Mouse (Mus musculus): ENCODE data around the gene Fez1. TPM values are rescaled to one million over a fixed set of nuclear protein-coding genes. Genes with fewer than 3 reads are reported as not detected.

Gene Fez1
- total RNA-seq (2015; ENCODE audit: low replicate concordance) = not detected in 2 replicates
- not detected in 2 replicates for total RNA-seq (2017; ENCODE audit: low replicate concordance)

DNA sequence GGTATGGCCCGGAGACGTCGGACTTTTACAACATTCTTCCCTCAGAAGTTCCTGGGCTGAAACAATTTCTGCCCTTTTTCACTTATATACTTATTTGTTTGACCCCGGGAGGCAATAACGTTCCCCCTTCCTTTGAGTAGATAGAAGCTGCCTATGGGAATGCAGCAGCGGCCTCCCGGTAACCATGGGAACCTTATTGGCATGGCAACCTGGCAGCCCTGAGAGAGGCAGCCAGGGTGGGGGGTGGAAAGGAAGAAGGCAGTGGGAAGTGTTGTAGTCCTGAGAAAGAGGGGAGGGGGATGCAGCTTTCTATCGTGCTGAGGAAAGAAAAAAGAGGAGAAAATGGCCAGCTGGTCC, at the start of gene Fez1:
TSS of gene Fez1 (plus strand) at position 221 of the 357 bp plus-strand sequence.
- no peak for ATAC-seq (replicated peaks; ENCODE audit: low FRiP score, poor library complexity, severe bottlenecking)

DNA sequence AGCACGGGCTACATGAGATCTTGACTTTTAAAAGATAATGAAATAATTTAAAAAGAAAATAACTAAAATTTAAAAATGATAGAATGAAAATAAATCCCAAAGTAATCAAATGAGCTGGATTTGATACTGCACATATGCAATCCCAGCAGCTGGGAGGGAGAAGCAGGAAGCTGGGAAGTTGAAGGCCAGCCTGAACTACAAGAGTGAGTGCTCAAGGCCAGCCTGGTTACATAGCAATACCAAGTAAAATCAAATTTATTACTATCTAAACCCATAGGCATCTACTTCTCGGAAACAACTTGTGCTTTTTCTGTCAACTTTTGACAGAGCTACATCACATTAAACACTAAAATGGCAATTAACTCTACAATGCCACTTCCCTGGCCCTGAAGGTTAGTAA, 37.7 kb upstream of the Fez1 start:
- ATAC-seq (replicated peaks; ENCODE audit: low FRiP score, poor library complexity, severe bottlenecking) = no peak

DNA sequence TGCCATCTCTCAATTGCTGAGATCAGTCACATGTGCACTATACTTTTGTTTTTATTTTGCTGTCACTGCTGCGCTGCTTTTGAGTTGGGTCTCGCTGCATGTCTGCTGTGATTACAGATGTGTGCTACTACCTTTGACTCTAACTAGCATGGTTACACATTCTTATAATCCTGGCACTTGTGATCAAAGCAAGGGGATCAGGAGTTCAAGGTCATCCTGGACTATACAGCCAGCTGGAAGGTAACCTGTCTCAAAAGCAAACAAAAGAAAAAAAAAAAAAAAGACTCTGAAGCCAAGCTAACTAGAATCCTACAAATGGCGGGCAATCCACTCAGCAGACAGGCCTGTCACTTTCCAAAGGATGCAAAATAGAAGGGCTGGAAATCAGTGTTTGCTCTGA, 29.5 kb upstream of the Fez1 start:
- no peak for ATAC-seq (replicated peaks; ENCODE audit: low FRiP score, poor library complexity, severe bottlenecking)

DNA sequence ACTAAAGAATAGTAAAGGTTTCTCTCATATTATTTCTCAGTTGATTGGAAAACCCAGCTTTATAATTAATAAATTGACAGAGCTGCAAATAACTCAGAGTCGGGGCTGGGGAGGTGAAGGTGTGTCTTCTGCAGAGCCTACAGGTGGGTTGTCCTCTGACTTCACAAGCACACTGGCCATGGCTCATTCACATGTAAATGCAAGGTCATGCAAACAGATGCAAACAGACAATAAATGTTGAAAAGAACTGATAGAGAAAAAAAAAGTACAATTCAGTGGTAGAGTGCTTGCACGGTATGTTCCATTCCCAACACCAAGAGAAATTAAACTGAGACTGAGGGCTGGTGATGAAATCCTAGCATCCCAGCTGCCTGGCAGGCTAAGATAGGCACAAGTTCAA, 27.2 kb upstream of the Fez1 start:
- ATAC-seq (replicated peaks; ENCODE audit: low FRiP score, poor library complexity, severe bottlenecking) = no peak

DNA sequence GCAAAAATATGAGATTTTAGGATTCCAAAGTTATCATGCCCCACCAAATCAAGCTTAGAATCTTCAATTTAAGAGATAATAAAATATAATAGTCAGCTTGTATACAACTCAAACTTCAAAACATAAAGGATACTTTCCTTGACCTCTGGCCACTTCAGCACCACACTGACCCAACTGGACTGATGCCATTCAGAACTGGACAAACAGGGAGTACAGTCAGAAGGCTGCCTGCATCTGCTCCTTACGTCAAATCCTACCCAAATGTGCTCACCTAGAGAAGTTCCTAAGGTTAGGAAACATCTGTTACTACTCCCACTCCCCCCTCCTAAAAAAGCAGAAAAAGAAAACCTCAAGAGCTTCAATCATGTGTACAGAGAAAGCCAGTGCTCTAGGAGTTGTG, 26.1 kb upstream of the Fez1 start:
- ATAC-seq (replicated peaks; ENCODE audit: low FRiP score, poor library complexity, severe bottlenecking) = no peak

DNA sequence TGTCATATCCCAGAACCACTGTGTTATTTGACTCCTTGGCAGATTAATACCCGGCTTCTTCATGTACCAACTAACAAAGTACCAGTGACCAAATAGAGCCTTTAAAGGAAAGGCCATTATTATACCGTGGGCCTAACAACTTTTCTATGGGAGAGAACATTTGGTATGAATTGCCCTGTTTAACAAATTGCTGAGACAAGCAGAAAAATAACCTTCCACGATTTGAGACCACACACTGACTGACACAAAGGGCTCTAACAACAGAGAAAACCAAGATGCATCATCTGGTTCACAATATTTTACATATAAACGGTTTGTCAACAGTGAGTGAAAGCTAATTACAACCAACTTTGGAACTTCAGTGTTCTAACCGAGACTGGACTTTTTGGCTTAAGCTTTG, 25.4 kb upstream of the Fez1 start:
- no peak for ATAC-seq (replicated peaks; ENCODE audit: low FRiP score, poor library complexity, severe bottlenecking)

DNA sequence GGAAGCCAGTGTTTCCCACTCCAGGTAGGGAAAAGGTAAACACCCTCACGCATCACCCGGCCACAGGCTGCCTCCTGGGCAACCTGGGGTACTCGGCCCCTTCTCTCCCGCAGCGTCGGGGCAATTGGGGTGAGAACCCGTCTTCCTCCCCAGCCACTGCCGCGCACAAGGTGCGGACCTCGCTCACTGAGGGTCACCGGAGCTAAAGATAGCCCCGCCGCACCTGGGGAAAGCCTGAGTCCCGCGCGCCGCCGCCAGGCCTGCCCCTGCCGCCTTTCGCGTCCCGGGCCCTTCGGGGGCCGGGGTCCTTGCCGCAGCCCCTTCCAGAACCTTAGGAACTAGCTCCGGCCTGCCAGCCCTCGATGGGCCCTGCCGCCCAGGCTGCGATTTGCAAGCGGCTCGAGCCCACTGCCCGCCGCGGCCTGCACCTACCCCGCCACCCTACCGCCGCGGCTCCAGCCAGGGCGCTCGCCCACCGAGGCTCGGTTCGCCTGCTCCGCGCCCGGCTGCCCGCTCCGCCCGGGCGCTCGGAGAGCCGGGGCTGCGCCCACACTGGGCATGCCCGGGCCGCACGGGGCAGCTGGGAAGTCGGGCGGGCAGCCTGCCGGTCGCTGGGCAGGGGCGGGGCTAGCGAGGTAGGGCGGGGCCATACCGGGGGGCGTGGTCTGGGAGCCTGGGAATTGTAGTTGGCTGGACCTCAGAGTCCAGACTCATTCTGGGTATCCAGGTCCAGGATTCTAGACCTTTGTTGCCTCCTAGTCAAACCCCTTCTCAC, 24.7 kb upstream of the Fez1 start, which contains the start of gene Ei24:
TSS of gene Ei24 (minus strand) at position 613 of the 775 bp plus-strand sequence.
- ATAC-seq (replicated peaks; ENCODE audit: low FRiP score, poor library complexity, severe bottlenecking) = peak; percentile 99

DNA sequence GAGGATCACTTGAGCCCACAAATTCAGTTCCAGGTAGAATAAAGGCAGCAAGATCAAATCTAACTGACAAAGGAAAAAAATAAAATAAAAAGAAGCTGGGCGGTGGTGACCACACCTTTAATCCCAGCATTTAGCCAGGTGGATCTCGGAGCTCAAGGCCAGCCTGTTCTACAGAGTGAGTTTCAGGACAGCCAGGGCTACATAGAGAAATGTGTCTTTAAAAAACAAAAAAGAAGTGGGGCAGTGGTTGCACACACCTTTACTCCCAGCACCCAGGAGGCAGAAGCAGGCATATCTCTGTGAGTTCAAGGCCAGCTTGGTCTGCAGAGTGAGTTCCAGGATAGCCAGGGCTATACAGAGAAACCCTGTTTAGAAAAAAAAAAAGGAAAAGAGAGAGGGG, 19.7 kb upstream of the Fez1 start:
- ATAC-seq (replicated peaks; ENCODE audit: low FRiP score, poor library complexity, severe bottlenecking) = no peak

DNA sequence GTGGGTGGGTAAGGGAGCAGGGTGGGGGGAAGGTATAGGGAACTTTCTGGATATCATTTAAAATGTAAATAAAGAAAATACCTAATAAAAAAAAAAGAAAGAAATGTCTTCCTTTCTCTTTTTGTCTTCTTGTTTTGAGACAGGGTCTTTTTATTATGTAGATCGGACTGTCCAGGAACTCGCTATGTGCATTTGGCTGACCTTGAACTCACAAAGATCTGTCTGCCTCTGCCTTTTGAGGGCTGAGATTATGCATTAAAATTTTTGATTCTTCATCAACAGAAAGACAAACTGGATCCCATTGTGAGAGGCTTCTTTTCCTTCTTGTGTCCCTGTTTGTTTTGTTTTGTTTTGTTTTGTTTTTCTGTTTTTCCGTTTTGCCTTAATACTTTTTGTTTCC, 18.7 kb upstream of the Fez1 start:
- ATAC-seq (replicated peaks; ENCODE audit: low FRiP score, poor library complexity, severe bottlenecking) = no peak

DNA sequence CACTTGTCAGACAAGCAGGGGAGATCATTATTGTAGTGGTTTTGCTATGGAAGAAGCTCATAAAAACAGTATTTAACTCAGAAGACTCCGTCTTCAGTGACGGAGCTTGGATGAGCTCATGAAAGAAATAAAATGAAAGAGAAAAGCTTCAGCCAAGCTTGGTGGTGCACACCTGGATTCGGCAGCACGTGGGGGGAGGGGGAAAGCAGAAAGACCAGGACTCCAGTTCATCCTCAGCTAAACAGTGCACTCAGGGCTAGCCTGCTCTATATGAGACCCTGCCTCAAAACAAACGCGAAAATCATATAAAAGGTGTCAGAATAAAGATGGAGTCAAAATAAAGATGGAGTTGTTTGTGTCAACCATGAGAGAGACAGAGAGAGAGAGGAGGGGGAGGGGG, 18.3 kb upstream of the Fez1 start:
- no peak for ATAC-seq (replicated peaks; ENCODE audit: low FRiP score, poor library complexity, severe bottlenecking)

DNA sequence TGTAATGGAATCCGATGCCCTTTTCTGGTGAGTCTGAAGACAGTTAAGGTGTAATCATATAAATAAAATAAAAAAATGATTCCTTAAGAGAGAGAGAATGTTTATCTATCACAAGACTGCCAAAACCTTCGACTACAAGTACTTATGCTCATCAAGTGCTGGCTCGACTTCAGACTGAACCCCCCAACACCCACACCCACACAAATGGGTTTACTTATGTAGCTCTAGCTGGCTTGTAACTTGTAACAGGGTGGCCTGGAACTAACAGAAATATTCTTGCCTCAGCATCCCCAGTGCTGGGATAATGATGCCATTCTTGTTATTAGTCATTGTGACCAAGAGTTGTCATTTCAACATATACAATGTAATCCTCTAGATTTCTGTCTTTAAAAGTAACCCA, 17.7 kb upstream of the Fez1 start:
- no peak for ATAC-seq (replicated peaks; ENCODE audit: low FRiP score, poor library complexity, severe bottlenecking)

DNA sequence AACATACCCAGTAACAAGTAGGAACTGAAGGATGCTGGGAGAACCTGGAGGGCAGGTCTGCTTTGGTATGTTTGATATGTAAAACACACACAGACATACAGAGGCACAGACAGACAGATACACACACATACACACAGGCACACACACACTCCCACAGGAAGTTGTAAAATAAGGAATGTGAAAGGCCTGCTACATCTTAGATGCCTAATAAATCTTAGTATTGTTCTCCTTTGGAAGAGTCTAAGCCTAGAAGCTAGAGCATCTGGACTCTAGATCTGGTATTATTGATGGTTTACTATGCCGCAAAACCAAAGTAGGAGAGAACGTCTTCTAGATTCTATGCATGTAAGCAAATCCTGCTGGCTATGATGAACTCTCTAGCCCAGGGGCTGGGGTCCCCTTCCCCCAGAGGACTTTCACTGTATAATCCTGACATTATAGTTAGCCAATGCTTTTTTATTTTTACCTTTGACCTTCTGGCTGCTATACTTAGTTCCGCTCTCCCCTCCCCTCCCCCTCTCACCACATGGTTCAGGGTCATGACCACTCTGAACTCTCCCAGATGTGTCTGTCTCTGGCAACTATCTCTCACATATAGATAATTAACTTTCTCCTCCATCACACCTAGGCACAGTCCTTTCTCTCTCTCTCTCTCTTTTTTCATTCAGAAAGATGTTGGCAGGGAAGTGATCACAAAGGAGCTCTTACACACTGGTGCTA, 16.2 kb upstream of the Fez1 start:
- ATAC-seq (replicated peaks; ENCODE audit: low FRiP score, poor library complexity, severe bottlenecking) = no peak

DNA sequence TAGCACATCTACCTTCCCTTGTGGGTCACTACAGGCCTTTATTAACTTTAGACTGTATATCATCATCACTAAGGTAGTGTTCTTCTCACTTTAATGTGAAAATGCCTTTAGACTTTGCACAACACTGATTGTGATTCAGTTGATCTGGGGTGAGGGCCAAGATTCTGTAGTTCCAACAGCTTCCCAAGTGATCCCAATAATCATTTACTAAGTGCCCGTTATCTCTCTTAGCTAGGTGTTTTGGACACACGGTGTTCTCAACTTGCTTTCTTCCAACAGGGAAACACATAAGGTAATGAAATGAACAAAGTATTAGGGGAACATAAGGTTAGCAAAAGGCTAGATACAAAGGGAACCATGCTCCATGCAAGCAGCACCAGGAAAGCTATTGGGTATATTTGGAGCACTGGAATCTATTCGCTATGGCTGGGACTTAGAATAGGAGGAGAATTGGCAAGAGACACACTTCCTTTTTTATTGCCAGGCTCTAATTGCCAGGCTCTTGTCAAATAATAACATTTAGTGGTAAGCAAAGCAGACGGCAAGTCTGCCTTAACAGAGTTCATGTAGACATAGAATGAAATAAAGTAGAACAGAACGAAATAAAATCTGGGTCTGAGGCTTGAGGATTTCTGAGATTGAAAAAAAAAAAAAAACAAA, 13.4 kb upstream of the Fez1 start:
- no peak for ATAC-seq (replicated peaks; ENCODE audit: low FRiP score, poor library complexity, severe bottlenecking)

DNA sequence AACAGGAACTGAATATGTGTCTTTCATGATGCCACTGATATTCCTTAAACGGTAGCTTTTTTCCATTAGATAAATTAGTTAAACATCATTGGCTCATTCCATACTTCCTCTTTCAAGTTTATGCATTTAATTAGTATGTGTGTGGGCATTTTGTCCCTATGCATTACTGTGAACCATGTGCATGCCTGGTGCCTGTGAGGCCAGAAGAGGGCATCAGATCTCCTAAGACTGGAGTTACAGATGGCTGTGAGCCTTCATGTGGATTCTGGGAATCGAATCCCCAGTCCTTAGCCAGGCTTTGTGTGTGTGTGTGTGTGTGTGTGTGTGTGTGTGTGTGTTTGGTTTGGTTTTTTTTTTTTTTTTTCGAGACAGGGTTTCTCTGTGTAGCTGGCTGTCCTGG, 7.2 kb upstream of the Fez1 start:
- ATAC-seq (replicated peaks; ENCODE audit: low FRiP score, poor library complexity, severe bottlenecking) = no peak

DNA sequence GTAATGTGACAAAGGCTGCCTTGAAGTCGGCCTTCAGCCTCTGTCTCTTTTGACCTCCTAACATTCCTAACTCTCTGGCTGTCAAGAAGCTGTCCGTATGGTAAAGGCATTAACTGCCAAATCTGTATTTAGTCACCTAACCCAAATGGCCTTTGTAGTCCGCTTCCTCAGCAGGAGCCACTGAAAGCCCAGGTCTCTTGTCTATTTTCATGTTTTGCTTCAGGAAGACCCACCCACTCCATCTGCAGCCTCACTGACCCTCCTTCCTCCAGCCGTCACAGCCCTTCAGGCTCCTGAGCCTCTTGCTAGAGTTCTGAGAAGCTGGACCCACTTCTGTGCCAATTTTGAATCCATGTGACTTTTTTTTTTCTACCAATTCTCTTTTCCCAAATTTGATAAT, 2.8 kb upstream of the Fez1 start:
- ATAC-seq (replicated peaks; ENCODE audit: low FRiP score, poor library complexity, severe bottlenecking) = no peak

DNA sequence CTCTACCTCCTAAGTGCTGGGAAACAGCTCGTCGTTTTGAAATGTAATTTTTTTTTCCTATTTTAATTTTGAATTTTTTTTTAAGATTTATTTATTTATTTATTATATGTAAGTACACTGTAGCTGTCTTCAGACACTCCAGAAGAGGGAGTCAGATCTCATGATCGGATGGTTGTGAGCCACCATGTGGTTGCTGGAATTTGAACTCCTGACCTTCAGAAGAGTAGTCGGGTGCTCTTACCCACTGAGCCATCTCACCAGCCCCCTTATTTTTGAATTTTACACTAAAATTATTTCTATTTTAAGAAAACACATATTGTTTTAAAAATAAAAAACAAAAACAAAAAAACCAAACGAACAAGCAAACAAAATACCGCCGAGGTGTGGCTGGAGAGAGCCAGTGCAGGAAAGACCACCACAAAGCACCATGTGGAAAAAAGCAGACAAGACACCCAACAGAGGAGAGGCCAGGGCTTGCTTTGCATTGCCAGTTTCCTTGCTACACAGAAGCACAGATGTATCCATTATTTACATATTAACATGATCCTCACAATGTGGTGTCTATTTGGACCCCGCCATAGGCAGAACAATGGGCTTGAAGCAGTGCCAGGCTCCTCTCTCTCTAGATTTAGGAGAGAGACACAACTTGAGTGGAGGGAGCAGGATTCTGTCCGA, 558 bp upstream of the Fez1 start:
- no peak for ATAC-seq (replicated peaks; ENCODE audit: low FRiP score, poor library complexity, severe bottlenecking)

DNA sequence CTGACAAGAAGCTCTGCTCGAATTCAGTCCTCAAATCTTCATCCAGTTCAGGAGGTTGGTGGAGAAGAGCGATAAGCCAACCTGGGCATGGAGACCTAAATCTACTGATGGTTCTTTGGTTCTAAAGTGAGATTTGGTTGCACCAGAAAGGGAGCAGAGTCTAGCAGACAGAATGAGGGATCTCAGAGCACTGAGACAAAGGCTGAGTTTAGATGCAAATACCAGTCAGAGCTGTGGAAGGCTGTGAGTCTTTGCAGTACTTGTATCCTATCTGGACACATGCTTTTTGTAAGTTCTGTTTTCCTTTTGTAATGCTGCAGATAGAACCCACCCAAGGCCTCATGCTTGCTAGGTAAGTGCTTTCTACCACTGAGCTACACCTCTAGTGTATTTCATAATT, 360 bp downstream of the Fez1 start:
- no peak for ATAC-seq (replicated peaks; ENCODE audit: low FRiP score, poor library complexity, severe bottlenecking)

DNA sequence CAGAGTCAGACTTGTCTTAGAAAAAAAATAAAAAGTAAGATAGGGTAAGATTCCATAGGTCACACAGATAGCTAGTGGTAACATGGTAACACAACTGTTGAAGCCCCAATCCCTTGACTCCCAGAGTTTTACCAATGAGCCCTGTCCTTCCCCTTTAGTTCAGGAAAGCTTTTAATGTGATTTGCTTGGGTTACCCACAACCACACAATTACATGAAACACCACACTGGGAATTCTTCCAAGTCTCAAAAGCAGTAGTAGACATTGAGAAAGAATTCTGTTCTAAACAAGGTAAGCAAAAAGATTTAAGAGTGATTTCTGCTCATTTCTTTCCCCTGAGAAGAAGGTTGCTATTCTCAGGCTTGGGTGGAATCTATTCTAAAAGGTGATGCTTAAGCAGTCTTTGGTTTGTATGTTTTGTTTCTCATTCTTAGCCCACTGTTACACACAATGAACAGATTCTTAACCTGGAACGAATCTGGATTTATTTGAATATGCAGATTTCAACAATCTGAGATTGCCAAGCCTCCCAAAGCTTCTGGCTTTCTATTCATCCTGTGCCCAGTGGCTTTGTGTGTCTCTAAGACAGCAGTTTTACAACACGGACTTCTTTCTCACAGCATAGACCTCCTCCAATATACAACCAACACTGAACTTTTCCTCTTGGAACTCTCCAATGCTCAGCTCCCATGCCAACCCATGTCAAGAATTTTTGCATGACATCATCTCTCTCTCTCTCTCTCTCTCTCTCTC, 5.1 kb downstream of the Fez1 start:
- ATAC-seq (replicated peaks; ENCODE audit: low FRiP score, poor library complexity, severe bottlenecking) = no peak

DNA sequence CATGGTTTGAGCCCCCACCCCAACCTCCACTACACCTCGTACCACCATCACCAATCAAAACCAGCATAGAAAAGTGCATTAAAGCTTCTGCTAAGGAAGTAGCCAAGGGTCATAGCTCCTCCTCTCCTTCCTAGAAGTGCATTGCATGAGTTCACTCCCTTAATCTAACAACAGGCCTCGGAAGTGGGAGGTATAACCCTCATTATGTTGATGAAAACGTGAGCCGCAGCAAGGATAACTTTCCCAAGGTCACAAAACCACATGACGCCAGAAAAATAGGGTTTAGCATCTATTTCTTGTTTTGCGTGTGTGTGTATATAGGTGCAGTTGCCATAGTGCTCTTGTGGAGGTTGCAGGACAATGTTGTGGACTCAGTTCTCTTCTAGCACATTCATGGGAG, 9.7 kb downstream of the Fez1 start:
- ATAC-seq (replicated peaks; ENCODE audit: low FRiP score, poor library complexity, severe bottlenecking) = no peak

DNA sequence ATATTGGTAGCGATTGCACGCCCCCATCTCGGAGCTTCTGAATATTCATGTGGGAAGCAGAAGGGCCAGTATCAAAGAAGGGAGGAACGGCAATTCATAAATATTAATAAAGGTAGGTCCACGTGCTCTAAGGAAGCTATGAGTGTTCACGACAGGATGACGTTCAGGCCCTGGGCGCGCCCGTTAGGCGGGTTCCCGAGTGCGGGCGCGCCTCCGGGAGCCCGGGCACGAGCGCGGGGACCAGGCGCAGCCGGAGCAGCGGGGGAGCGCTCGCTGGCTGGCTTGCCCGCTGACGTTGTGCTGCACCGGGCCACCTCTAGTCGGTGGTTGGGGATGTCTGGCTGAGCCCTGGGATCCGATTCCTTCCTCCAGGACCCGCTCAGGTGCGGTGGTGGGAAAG, 10.9 kb downstream of the Fez1 start:
- ATAC-seq (replicated peaks; ENCODE audit: low FRiP score, poor library complexity, severe bottlenecking) = no peak
